Mouse (Mus musculus) stomach, postnatal 0 days (tissue): Measurements from ENCODE around the gene Adamts16. TPM values are rescaled to one million over a fixed set of nuclear protein-coding genes. Genes with fewer than 3 reads are reported as not detected.
"Not testable (repeated sequence)": the region's sequence is repeated elsewhere in the genome, so short reads cannot be mapped to it uniquely, and the experiment has no call there.

Experiments
- ATAC-seq: fragments of 200-750 bp; cut with Nextera tagmentation; 2 replicates; pipeline ENCODE4 v1.8.0; 2017; ENCODE audit not compliant: low FRiP score, low TSS enrichment
- DNase-seq: peaks from one replicate; pipeline ENCODE4 v3.0.0-alpha.2; 2016; ENCODE audit warnings: low spot score
- H3K27ac ChIP-seq: fragments of 300-500 bp; sonication (generic); replicated peaks from 2 replicates; pipeline ENCODE4 v1.5.1; 2014; ENCODE audit warnings: mild to moderate bottlenecking, control low read depth
- H3K27me3 ChIP-seq: fragments of 300-500 bp; sonication (generic); 2 replicates; pipeline ENCODE4 v1.6.1; 2014; ENCODE audit warnings: low read length; ENCODE audit not compliant: control insufficient read depth, insufficient read depth
- H3K36me3 ChIP-seq: fragments of 300-500 bp; sonication (generic); 2 replicates; pipeline ENCODE4 v1.6.1; 2014; ENCODE audit warnings: low read length, mixed read lengths; ENCODE audit not compliant: control insufficient read depth, insufficient read depth
- H3K4me1 ChIP-seq: fragments of 300-500 bp; sonication (generic); replicated peaks from 2 replicates; pipeline ENCODE4 v1.6.1; 2014; ENCODE audit warnings: antibody characterized with exemption; ENCODE audit not compliant: control insufficient read depth, insufficient read depth
- H3K4me2 ChIP-seq: fragments of 300-500 bp; sonication (generic); replicated peaks from 2 replicates; pipeline ENCODE4 v1.6.1; 2014; ENCODE audit warnings: low read depth, mild to moderate bottlenecking, control low read depth, moderate library complexity
- H3K4me3 ChIP-seq: fragments of 300-500 bp; sonication (generic); 2 replicates; pipeline ENCODE4 v1.5.1; 2014; ENCODE audit warnings: low read depth, low read length, control low read depth
- H3K9ac ChIP-seq: fragments of 300-500 bp; sonication (generic); 2 replicates; pipeline ENCODE4 v1.6.1; 2014; ENCODE audit warnings: mild to moderate bottlenecking, low read length, control low read depth, mixed read lengths
- H3K9me3 ChIP-seq: fragments of 300-500 bp; sonication (generic); 2 replicates; pipeline ENCODE4 v1.6.1; 2016; ENCODE audit warnings: low read length; ENCODE audit not compliant: control insufficient read depth
- CTCF ChIP-seq: IDR thresholded peaks from 2 replicates; pipeline ENCODE4 v1.5.1; 2016; ENCODE audit warnings: antibody characterized with exemption, low read depth, mild to moderate bottlenecking, moderate library complexity
- EP300 ChIP-seq: optimal IDR thresholded peaks from 2 replicates; pipeline ENCODE3; 2016; ENCODE audit warnings: antibody characterized with exemption
- WGBS: fragments of 180-500 bp; shearing (Covaris S2); extraction: QIAGEN DNeasy Blood & Tissue Kit; methylation state at CpG from one replicate; pipeline ENCODE4 v1.1.7; 2014; 5-methylcytosine and 5-hydroxymethylcytosine counted together
- polyA plus RNA-seq: library from polyadenylated mRNA; unstranded; fragments of >200 nt; fragmentation: Nextera tagmentation; extraction: Ambion mirVana; gene quantifications from 2 replicates; pipeline ENCODE4 v1.2.1, GENCODE M21; 2015

Adamts16 gene
- polyA plus RNA-seq, 1 experiment from 2014 or later: 0.75 TPM

GRCm38 (mm10) chr13:70876648-70877549, 35.3 kb upstream of the Adamts16 start:
- 80% methylated on average over 10 of the region's 10 CpGs for WGBS
- no peaks in the 10 kb centered on the region for H3K27me3 ChIP-seq

GRCm38 (mm10) chr13:70875411-70875949, 33.9 kb upstream of the Adamts16 start:
- WGBS: 79% methylated on average over 4 of the region's 4 CpGs
- Histone ChIP-seq H3K4me3 (no peak overlapping the region), H3K9me3 (no peaks in the 10 kb centered on the region), H3K27me3 (no peaks in the 10 kb centered on the region), H3K4me2 (no peak overlapping the region), H3K36me3 (no peaks in the 10 kb centered on the region), H3K9ac (no peak overlapping the region), H3K27ac (no peak overlapping the region), H3K4me1 (no peaks in the 10 kb centered on the region)
- TF ChIP-seq EP300 (no peak), CTCF (no peak)
- ATAC-seq: no peak
- no peak for DNase-seq

More at GRCm38 (mm10) chr13:70876648-70877549, 35.3 kb upstream of the Adamts16 start:
- H3K4me2 ChIP-seq: no peak overlapping the region
- no peaks in the 10 kb centered on the region for H3K36me3 ChIP-seq
- H3K4me1 ChIP-seq: no peaks in the 10 kb centered on the region
- H3K9me3 ChIP-seq: no peaks in the 10 kb centered on the region
- no peak for DNase-seq
- H3K27ac ChIP-seq: no peak overlapping the region
- no peak overlapping the region for H3K9ac ChIP-seq
- no peak for TF ChIP-seq EP300
- no peak for TF ChIP-seq CTCF
- H3K4me3 ChIP-seq: no peak overlapping the region
- ATAC-seq: no peak

- TF ChIP-seq CTCF (no peak), EP300 (no peak)
- H3K9ac ChIP-seq: no peak overlapping the region
- DNase-seq (peak; percentile 24), ATAC-seq (peak; percentile 89)
- no peaks in the 10 kb centered on the region for H3K27me3 ChIP-seq
- no peak overlapping the region for H3K4me2 ChIP-seq
- no peaks in the 10 kb centered on the region for H3K4me1 ChIP-seq
- no peak overlapping the region for H3K27ac ChIP-seq
- no peaks in the 10 kb centered on the region for H3K36me3 ChIP-seq
- H3K4me3 ChIP-seq: no peak overlapping the region
- H3K9me3 ChIP-seq: no peaks in the 10 kb centered on the region
These were observed 33.1 kb upstream of the Adamts16 start for GRCm38 (mm10) chr13:70874741-70875140.

- not testable (repeated sequence) for H3K4me2 ChIP-seq, H3K27ac ChIP-seq, H3K4me1 ChIP-seq, H3K9ac ChIP-seq, H3K4me3 ChIP-seq, ATAC-seq, DNase-seq, H3K27me3 ChIP-seq, H3K36me3 ChIP-seq, H3K9me3 ChIP-seq
- WGBS: 43% methylated on average over 13 of the region's 13 CpGs
These were observed 32.2 kb upstream of the Adamts16 start for GRCm38 (mm10) chr13:70873851-70874250.

- ATAC-seq: no peak
- no peak for DNase-seq
- H3K27me3 ChIP-seq: no peaks in the 10 kb centered on the region
- no peaks in the 10 kb centered on the region for H3K9me3 ChIP-seq
- no peaks in the 10 kb centered on the region for H3K4me1 ChIP-seq
- TF ChIP-seq EP300 (no peak), CTCF (no peak)
- no peak overlapping the region for H3K4me3 ChIP-seq
- 69% methylated on average over 3 of the region's 3 CpGs for WGBS
- H3K27ac ChIP-seq: no peak overlapping the region
- H3K9ac ChIP-seq: no peak overlapping the region
- no peaks in the 10 kb centered on the region for H3K36me3 ChIP-seq
- no peak overlapping the region for H3K4me2 ChIP-seq
These were observed 29.4 kb upstream of the Adamts16 start for GRCm38 (mm10) chr13:70871049-70871448.

GRCm38 (mm10) chr13:70866971-70867625, 25.5 kb upstream of the Adamts16 start:
- ATAC-seq (peak; percentile 69), DNase-seq (no peak)
- Histone ChIP-seq H3K9ac (no peak overlapping the region), H3K36me3 (no peaks in the 10 kb centered on the region), H3K27ac (no peak overlapping the region), H3K4me2 (no peak overlapping the region), H3K4me1 (no peaks in the 10 kb centered on the region), H3K9me3 (no peaks in the 10 kb centered on the region), H3K27me3 (no peaks in the 10 kb centered on the region), H3K4me3 (no peak overlapping the region)
- no peak for TF ChIP-seq EP300
- TF ChIP-seq CTCF: no peak
- 86% methylated on average over 11 of the region's 11 CpGs for WGBS
